Mouse (Mus musculus): ENCODE data around the gene Pafah1b3.

Gene Pafah1b3

GRCm38 (mm10) chr7:25297454-25298325, at the start of gene Pafah1b3:
Gene Pafah1b3 (minus strand): TSS chr7:25297986.
- peak; percentile 98 for DNase-seq (ENCODE audit: low read depth, low spot score)

GRCm38 (mm10) chr7:25341000-25341784, 43.4 kb upstream of the Pafah1b3 start:
- DNase-seq (ENCODE audit: low read depth, low spot score), result no peak

- DNase-seq (ENCODE audit: low read depth, low spot score), result no peak
Observed at GRCm38 (mm10) chr7:25339329-25339728, 41.5 kb upstream of the Pafah1b3 start.

GRCm38 (mm10) chr7:25334472-25334871, 36.7 kb upstream of the Pafah1b3 start:
- no peak for DNase-seq (ENCODE audit: low read depth, low spot score)

GRCm38 (mm10) chr7:25333596-25334307, 36.0 kb upstream of the Pafah1b3 start:
- DNase-seq (ENCODE audit: low read depth, low spot score), result peak; percentile 88

- no peak for DNase-seq (ENCODE audit: low read depth, low spot score)
Observed at GRCm38 (mm10) chr7:25326233-25326632, 28.4 kb upstream of the Pafah1b3 start.

- DNase-seq (ENCODE audit: low read depth, low spot score), result peak; percentile 54
Observed at GRCm38 (mm10) chr7:25325431-25325830, 27.6 kb upstream of the Pafah1b3 start.

- DNase-seq (ENCODE audit: low read depth, low spot score), result no peak
Observed at GRCm38 (mm10) chr7:25323219-25323618, 25.4 kb upstream of the Pafah1b3 start.

- DNase-seq (ENCODE audit: low read depth, low spot score), result peak; percentile 82
Observed at GRCm38 (mm10) chr7:25322058-25322484, 24.3 kb upstream of the Pafah1b3 start.

- DNase-seq (ENCODE audit: low read depth, low spot score), result no peak
Observed at GRCm38 (mm10) chr7:25317446-25317999, 19.7 kb upstream of the Pafah1b3 start.

GRCm38 (mm10) chr7:25316532-25317445, 19.0 kb upstream of the Pafah1b3 start, which contains the start of gene Megf8:
Gene Megf8 (plus strand): TSS chr7:25317164.
- DNase-seq (ENCODE audit: low read depth, low spot score), result peak; percentile 99

- DNase-seq (ENCODE audit: low read depth, low spot score), result peak; percentile 62
Observed at GRCm38 (mm10) chr7:25315306-25316041, 17.7 kb upstream of the Pafah1b3 start.

GRCm38 (mm10) chr7:25314606-25315305, 17.0 kb upstream of the Pafah1b3 start:
- peak; percentile 53 for DNase-seq (ENCODE audit: low read depth, low spot score)

- no peak for DNase-seq (ENCODE audit: low read depth, low spot score)
Observed at GRCm38 (mm10) chr7:25313325-25313724, 15.5 kb upstream of the Pafah1b3 start.

- DNase-seq (ENCODE audit: low read depth, low spot score), result no peak
Observed at GRCm38 (mm10) chr7:25311193-25311592, 13.4 kb upstream of the Pafah1b3 start.

- no peak for DNase-seq (ENCODE audit: low read depth, low spot score)
Observed at GRCm38 (mm10) chr7:25309425-25309824, 11.6 kb upstream of the Pafah1b3 start.

- no peak for DNase-seq (ENCODE audit: low read depth, low spot score)
Observed at GRCm38 (mm10) chr7:25308702-25309318, 11.0 kb upstream of the Pafah1b3 start.

GRCm38 (mm10) chr7:25306614-25306996, 8.8 kb upstream of the Pafah1b3 start:
- no peak for DNase-seq (ENCODE audit: low read depth, low spot score)
